Mouse (Mus musculus): ENCODE results near the gene Ncbp3. TPM values are rescaled to one million over a fixed set of nuclear protein-coding genes. Genes with fewer than 3 reads are reported as not detected.

Ncbp3 gene
- total and polyA plus RNA-seq, 3 experiments: 8.4 to 9.3 TPM; not detected in 1

DNA sequence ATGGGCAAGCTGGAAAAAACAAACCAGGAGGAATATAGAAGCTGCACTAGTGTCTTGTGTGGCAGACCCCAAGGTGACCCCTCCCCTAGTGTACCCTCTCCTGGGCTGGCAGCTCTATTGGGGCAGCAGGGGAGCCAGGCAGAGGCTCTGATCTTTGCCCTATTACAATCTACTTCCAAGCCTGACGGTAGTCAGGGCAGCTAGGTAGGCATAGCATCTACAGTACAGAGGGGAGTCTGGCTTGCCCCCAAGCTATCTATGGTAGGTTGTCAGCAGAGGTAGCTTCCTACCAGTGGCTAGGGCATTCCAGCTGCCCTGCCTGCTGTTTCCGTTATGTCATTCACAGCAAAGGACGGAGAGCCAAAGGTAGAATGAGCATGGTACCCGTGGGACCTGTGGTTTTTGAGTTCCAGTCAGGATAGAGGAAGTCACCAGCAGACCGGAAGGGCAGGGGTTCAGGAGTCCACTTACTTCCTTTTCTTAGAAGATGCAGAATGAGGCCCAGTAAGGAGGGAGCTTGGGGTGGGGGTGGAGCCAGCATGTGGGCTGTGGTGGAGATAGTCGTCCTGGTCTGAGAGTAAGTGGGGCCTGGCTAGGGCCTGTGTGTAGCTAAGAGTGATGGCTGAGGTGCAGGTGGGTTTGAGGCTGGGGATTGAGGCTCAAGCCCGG, 23.2 kb upstream of the Ncbp3 start (continued):
- TF ChIP-seq CTCF (IDR thresholded peaks at IDR 0.05 in 2 of 3, conservative IDR thresholded peaks at IDR 0.05 in 1 of 3; ENCODE audit: control insufficient read depth in 1 of 3, insufficient read depth in 1 of 3, low read depth in 2 of 3, low read length in 3 of 3, poor library complexity in 1 of 3, severe bottlenecking in 1 of 3): no peak
- TF ChIP-seq GABPA (IDR thresholded peaks at IDR 0.05; ENCODE audit: low read depth, low read length): no peak
- no peak for TF ChIP-seq NRF1 (IDR thresholded peaks at IDR 0.05; ENCODE audit: insufficient read depth, low read depth, low read length, poor library complexity, severe bottlenecking)

- Histone ChIP-seq H3K27me3 (ENCODE audit: control insufficient read depth in 1 of 2, insufficient read depth in 2 of 2, low read length in 2 of 2) (no peaks in the 10 kb centered on the region), H3K4me3 (ENCODE audit: control insufficient read depth in 1 of 2, insufficient read depth in 1 of 2, low read depth in 2 of 2, low read length in 2 of 2) (no peak overlapping the region), H3K9me3 (replicated peaks; ENCODE audit: insufficient read depth, low read length) (no peaks in the 10 kb centered on the region), H3K27ac (ENCODE audit: control insufficient read depth, low read depth, low read length) (no peak overlapping the region), H3K36me3 (ENCODE audit: control insufficient read depth in 1 of 2, insufficient read depth in 2 of 2, low read length in 2 of 2) (peaks cover 0 to 6% of the 10 kb centered on the region in 2 experiments; a peak in 2 of 4 replicates), H3K79me2 (ENCODE audit: control insufficient read depth, insufficient read depth, low read length, poor library complexity) (no peaks in the 10 kb centered on the region), H3K9ac (ENCODE audit: control insufficient read depth, low read depth, low read length, poor library complexity, severe bottlenecking) (no peak overlapping the region), H3K4me1 (ENCODE audit: control insufficient read depth in 1 of 2, insufficient read depth in 2 of 2, low read length in 2 of 2) (peaks cover 5 to 16% of the 10 kb centered on the region in 2 experiments; a peak in 3 of 4 replicates)
- TF ChIP-seq GATA1 (IDR thresholded peaks at IDR 0.05; ENCODE audit: low read depth, low read length) (no peak), EP300 (IDR thresholded peaks at IDR 0.05; ENCODE audit: low read depth in 1 of 2, low read length in 2 of 2) (no peak), HCFC1 (IDR thresholded peaks at IDR 0.05; ENCODE audit: low read depth, low read length) (no peak), CHD2 (IDR thresholded peaks at IDR 0.05; ENCODE audit: low read length) (no peak)
- no peak for DNase-seq (ENCODE audit: low read depth, low spot score)
These were observed 20.6 kb upstream of the Ncbp3 start for GRCm38 (mm10) chr11:73026961-73027360.

- Histone ChIP-seq H3K4me3 (ENCODE audit: control insufficient read depth in 1 of 2, insufficient read depth in 1 of 2, low read depth in 2 of 2, low read length in 2 of 2) (no peak overlapping the region), H3K36me3 (ENCODE audit: control insufficient read depth in 1 of 2, insufficient read depth in 2 of 2, low read length in 2 of 2) (no peaks in the 10 kb centered on the region), H3K9me3 (replicated peaks; ENCODE audit: insufficient read depth, low read length) (no peaks in the 10 kb centered on the region), H3K27me3 (ENCODE audit: control insufficient read depth in 1 of 2, insufficient read depth in 2 of 2, low read length in 2 of 2) (no peaks in the 10 kb centered on the region), H3K9ac (ENCODE audit: control insufficient read depth, low read depth, low read length, poor library complexity, severe bottlenecking) (no peak overlapping the region), H3K27ac (ENCODE audit: control insufficient read depth, low read depth, low read length) (no peak overlapping the region), H3K4me1 (ENCODE audit: control insufficient read depth in 1 of 2, insufficient read depth in 2 of 2, low read length in 2 of 2) (peaks cover 0 to 3% of the 10 kb centered on the region in 2 experiments; a peak in 1 of 4 replicates), H3K79me2 (ENCODE audit: control insufficient read depth, insufficient read depth, low read length, poor library complexity) (no peaks in the 10 kb centered on the region)
- TF ChIP-seq ETS1 (IDR thresholded peaks at IDR 0.05; ENCODE audit: low read depth, low read length) (no peak), GABPA (IDR thresholded peaks at IDR 0.05; ENCODE audit: low read depth, low read length) (no peak), TCF12 (IDR thresholded peaks at IDR 0.05; ENCODE audit: low read depth, low read length) (no peak), MAZ (IDR thresholded peaks at IDR 0.05; ENCODE audit: low read depth, low read length) (no peak), NRF1 (IDR thresholded peaks at IDR 0.05; ENCODE audit: insufficient read depth, low read depth, low read length, poor library complexity, severe bottlenecking) (no peak), RAD21 (IDR thresholded peaks at IDR 0.05; ENCODE audit: low read depth, low read length) (no peak), SMC3 (IDR thresholded peaks at IDR 0.05; ENCODE audit: low read depth, low read length) (no peak), TBP (IDR thresholded peaks at IDR 0.05; ENCODE audit: low read depth, low read length) (no peak), NELFE (IDR thresholded peaks at IDR 0.05; ENCODE audit: low read depth, low read length) (no peak), ZMIZ1 (IDR thresholded peaks at IDR 0.05; ENCODE audit: low read depth, low read length) (no peak), ZC3H11A (IDR thresholded peaks at IDR 0.05; ENCODE audit: low read depth, low read length) (no peak)
- DNase-seq (ENCODE audit: low read depth, low spot score): no peak
These were observed 16.6 kb upstream of the Ncbp3 start for GRCm38 (mm10) chr11:73030821-73031498.

All from MEL (cell line).